Mouse (Mus musculus) heart, adult 2 months (tissue): ENCODE measurements around the gene Rnase9.

ENCODE experiments used
- CTCF ChIP-seq: fragments of 200-600 bp; IDR thresholded peaks from 2 replicates; pipeline ENCODE4 v1.8.1; 2022; ENCODE audit warnings: antibody characterized with exemption, mild to moderate bottlenecking, moderate library complexity
- POLR2A ChIP-seq: fragments of 200-500 bp; IDR thresholded peaks from 2 replicates; pipeline ENCODE4 v1.6.1; 2011; ENCODE audit warnings: mild to moderate bottlenecking, low read depth, low read length, control low read depth; ENCODE audit not compliant: insufficient read depth

- TF ChIP-seq CTCF: no peak
- TF ChIP-seq POLR2A: no peak
Observed at GRCm38 (mm10) chr14:51007152-51007801, 34.4 kb downstream of the Rnase9 start, which contains the start of gene Rnase10.
